Mouse (Mus musculus): ENCODE measurements around the gene Fgl2.

GRCm38 (mm10) chr5:21424614-21425602 lies 52.5 kb downstream of the Fgl2 start, which contains the start of the genes Ccdc146 and Fam185a:
- no peak for TF ChIP-seq CTCF (IDR thresholded peaks at IDR 0.05; ENCODE audit: low read depth, low read length)
- TF ChIP-seq POLR2AphosphoS5 (IDR thresholded peaks at IDR 0.05; ENCODE audit: insufficient replicate concordance, low read depth, low read length) = no peak
- no peak for TF ChIP-seq GATA1 (IDR thresholded peaks at IDR 0.05; ENCODE audit: borderline replicate concordance, low read length)
